Mouse (Mus musculus) ZHBTc4 (cell line): ENCODE measurements around the gene Fggy.

Experiments used
- DNase-seq: peaks from one replicate; pipeline ENCODE4 v3.0.0-alpha.2; 2011; ENCODE audit warnings: low read depth, low spot score

The Fggy gene

DNA sequence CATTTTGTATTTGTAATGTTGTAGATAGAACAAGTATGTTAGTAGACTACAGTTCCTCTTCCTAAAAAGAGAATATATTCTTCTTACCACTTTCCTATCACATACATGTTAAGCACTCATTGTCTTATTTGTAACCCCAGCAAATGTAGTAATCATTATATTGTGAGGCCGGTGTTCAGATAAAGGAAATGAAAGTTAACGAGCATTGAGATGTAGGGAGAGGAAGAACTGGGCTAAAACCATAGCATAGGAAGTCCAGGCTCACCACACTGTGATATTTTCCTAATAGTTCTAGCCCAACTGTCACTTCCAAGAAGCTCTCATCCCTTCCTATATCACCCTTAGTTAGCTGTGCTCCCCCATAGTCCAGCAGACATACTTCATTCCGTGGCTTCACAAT, 218.3 kb downstream of the Fggy start:
- DNase-seq, result no peak

DNA sequence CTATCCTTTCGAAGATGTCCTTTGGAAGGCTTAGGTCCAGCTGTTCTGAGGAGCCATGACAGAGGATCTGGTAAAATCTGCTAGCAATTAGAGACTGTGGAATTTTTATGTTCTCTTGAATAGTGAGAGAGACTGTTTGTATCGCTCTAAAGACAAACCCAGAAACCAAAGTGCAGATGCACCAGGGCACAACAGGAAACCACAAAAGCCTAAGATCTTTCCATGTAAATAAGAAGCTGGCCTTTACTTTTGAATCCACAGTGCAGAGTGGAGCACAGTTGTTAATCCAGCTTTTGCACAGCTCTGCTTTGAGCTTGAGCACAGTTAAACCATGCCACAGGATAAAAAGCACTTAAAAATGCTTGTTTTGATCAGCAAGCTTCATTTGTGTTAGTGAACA, 220.5 kb downstream of the Fggy start:
- DNase-seq, result no peak

DNA sequence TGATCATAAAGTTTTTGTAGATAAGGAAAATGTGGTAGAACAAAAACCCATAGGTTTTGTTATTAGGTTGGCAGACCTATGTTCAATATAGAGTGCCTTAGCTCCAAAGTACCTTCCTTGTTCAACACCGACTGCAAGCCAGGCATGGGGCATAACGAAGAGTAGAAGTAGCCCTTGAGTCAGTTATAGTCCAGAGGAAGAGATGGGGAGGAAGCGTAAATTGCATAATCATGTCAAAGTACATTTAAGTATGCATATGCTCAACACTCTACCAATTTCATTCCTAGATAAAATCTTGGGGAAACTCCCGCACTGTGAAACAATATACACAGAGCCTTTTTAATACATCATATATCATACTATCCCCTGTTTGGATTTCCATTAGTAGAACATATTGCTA, 221.2 kb downstream of the Fggy start:
- no peak for DNase-seq

DNA sequence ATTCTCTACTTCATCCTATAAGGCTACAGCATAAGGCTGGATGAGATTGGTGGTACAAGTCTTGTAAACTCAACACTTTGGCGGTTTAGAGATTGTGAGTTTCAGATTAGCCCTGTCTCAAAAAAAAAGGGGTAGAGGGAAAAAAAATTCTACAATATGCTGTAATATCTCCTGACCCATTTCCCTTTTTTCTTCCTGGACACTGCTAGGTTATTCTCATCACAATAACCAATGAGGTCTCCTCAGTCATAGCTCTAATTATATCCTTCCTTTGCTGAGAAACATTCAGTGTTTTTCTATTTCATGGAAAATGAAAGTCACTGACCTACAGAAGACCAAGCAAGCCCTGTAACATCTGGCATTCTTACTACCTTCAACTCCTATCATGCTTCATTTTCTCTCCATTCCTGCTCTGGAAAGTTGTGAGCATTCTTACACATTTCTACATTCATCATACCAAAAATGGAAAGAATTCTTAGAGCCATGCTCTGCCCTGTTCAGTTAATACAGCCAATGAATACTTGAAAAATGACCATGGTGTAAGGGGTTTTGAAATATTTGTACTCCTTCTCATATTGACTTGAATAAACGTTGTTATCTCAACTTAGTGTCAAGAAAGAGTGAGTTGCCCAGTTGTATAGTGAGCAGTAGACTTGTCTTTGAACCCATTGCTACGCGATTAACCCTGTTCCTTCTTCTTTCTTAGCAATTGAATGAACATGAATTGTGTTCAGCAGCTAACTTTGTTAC, 227.0 kb downstream of the Fggy start:
- DNase-seq, result no peak

DNA sequence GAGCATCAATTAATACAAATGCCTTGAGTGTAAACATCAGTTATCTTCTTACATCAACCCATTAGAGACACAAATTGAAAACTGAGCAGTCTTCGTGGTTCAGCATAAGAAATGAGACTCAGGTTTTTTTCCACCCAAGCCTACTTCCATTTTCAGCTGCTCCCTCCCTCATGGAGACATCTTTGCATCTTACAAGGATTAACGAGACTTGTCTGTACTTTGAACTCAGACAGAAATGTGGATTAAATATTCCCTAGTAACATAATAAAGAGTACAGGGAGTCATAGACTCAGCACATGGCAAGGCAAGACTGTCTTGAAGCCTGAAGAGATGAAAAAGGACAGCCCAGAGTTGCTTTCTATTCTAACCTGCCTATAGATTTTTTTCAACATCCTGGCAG, 230.3 kb downstream of the Fggy start:
- peak; percentile 16 for DNase-seq

DNA sequence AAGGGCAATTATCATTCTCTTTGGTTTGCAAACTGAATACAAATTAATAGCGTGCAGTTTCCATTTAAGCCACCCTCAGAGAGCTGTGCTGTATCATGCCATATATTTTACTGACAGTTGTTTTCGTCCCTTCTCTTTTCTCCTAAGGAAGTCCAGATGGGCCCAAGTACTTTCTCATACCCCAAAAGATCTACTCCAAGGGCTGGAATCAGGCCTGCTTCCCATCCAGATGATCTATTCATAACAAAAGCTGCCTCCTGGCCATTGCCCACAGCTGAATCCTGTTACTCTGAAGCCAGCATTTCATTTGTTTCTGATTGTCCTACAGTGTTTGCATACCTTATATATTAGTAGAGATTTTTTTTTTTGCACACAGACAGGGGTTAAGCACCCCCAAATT, 231.6 kb downstream of the Fggy start:
- DNase-seq, result no peak

DNA sequence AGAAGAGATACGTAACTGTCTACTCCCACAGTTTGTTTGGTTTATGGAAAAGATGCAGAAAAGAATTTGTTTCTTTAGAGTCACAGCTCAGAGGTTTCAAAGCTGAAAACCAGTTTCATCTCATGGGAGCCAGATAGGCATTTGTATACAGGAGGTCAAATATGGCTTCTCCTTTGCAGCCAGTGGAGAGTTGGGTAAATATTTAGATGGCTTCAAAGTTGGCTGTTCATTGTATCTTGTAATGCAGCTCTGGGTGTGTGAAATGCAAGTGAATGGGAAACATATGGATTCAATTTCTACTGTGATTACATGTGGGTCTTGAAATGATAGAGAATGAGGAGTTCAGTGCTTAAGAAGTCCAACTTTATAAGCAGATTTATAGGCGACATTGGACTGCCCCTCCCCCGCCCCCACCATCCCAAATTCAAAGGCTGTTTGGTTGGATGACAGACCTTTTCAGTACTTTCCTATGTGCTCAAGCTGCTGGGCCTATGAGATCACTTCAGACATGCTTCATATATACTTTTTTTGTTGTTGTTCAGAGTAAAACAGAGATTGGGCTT, 234.7 kb downstream of the Fggy start:
- DNase-seq, result no peak

DNA sequence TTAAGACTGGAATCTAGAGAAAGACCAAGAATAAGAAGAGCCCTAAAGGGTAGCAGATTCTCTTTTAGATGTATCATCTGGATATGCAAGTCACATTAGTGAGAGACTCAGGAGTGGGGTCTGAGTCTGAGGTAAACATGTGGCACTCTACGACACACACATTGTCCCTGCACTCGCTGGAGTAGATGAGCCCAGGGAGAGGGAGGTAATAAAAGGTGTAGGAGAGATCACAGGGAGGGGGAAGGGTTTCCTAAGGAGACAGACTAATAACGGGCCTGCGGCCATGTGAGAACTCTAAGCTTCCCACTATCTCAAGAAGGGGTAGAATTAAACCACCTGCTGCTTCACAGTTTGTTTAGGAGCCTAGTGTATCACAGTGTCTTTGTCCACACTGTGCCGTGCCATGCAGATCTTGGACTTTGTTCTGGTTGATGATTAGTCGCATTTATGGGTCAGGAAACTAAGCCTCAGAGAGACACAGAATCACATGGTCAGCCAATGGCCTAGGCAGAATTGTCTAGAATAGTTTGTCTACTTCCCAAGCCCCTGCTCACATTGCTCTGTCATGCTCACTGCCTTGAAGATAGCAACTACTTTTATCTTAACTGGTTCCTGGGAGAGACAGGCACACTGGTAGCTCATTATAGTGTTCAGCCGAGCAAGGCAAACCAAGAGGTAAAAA, 236.5 kb downstream of the Fggy start:
- DNase-seq, result no peak

DNA sequence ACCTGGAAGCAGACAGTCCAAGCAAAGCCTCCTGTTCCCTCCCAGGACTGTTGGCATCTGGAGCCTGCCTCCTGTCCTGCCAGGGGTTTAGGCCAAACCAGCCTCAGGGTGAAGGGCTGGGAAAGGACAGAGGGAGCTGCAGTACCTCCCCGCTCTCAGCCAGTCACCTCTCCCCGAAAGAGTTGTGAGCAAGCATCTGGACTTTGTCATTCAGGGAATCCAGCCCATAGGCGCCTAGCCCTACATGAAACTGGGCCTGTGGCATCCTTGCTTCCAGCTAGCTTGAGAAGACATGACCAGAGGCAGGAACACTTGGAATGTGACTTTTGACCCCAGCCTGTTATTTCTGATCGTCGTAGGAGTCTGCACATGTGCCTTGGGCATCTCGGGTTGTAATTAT, 237.3 kb downstream of the Fggy start:
- DNase-seq, result no peak

DNA sequence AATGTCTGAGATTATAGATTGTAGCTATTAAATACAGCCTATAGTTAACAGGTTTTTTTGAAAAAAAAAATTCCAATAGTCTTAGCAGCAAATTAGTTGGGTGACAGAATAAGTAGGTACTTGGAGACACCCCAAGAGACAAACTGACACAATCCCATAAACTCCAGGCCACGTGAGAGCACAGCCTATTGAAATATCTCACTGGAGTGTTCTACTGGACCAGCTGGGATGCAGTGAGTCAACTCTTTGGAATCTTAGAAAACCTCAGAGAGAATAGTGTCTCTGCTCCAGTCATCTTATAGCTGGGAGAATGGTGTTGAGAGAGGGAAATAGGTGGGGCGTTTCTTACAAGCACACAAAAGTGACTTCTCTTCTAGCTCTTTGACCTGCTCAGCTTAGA, 238.0 kb downstream of the Fggy start:
- DNase-seq, result no peak

DNA sequence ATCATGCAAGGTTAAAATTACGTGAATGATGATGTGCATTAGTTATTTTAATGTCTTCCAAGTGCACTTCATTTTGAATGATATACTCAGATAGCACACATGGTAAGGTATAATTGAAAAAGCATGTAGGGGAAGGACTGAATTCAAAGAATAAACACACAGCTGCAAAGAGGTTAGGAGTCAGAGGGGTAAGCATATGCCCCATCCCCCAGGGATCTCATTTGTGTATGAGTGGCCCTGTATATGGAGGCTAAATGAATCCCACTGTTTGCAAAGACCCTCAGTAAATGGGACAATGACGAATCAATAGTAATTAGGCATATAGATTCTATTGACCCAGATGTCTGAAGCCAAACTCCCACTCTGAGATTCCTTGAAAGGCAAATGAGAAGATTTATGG, 262.3 kb downstream of the Fggy start:
- no peak for DNase-seq

DNA sequence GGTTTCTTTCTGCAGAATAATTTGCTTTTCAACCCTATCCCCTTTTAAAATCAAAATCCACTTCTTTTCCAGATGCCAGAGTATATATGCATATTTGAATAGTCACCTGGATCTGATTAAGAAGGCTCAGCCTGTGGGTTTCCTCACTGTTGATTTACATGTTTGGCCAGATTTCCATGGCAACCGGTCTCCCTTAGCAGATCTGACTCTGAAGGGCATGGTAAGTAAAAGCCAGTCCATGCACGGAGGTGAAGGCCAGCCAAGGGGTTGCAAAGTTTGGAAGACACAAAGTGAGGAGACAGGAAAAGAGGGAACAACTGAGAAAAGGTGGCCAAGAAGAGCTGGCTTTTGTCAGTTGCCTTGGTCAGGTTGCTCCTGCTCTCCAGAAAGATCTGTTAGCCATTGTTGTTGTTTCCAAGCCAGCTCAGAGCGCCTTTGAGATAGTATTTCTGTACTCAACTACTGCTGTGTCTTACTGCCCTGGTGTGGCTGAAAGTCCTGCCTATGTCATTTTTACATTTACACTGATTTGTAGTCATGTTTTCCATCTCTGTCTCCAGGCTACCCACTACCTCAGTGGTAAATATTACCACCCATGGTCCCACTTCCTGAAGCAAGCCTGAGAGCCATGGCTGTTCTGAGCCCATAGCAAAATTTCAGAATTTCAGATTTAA, 264.7 kb downstream of the Fggy start:
- no peak for DNase-seq

DNA sequence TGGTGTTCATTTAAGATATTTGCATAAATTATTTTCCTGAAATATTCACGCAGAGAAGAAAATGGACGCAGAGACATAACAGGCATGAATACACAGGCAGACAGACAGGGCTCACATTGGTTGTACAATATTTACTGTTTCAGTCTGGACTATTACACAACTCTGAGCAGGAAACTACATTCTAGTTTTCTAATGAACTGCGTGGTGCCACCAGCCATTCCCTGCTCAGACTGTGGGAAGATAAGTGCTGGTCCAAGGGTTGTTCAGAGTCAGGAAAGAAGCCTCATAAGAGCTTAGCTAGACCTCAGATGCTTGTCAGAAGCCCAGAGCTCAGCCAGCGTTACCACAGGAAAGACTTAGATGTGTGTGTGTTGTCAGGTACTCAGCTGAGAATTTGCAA, 270.9 kb downstream of the Fggy start:
- DNase-seq, result no peak

DNA sequence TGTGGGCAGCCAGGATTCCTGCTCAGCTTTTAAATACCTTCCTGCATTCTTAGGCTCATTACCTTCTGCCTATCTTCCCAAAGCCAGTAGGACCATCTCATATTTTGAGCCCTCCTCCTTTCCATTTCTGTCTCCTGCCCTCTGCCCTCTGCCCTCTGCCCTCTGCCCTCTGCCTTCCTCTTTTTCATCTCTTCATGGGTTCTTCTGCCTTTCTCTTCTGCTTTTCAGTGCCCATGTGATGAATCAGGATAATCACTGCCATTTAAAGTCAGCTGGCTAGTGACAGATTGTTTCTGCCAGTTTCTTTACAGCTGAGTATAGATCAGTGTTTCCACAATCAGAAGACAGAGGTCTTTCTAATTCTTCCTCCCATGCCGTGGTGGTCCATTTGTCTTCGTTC, 273.0 kb downstream of the Fggy start:
- DNase-seq, result no peak

DNA sequence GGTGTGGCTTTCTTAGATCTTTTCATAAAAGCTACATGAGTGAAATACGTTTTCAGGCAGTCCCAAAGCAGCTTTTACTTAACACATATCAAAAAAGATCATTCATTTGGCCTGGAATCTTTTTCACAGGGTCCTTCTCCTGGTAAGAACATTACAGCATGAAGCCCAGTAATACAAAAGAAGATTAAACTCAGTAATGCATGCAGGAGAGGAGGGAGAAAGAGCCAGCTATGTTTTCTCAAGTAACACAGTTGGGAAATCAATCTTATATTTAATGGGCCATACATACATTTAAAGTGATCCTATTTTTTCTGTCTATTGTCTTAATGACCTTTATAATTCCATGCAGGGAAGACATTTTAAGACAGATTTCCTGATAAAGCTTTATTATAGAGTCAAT, 282.6 kb downstream of the Fggy start:
- no peak for DNase-seq

DNA sequence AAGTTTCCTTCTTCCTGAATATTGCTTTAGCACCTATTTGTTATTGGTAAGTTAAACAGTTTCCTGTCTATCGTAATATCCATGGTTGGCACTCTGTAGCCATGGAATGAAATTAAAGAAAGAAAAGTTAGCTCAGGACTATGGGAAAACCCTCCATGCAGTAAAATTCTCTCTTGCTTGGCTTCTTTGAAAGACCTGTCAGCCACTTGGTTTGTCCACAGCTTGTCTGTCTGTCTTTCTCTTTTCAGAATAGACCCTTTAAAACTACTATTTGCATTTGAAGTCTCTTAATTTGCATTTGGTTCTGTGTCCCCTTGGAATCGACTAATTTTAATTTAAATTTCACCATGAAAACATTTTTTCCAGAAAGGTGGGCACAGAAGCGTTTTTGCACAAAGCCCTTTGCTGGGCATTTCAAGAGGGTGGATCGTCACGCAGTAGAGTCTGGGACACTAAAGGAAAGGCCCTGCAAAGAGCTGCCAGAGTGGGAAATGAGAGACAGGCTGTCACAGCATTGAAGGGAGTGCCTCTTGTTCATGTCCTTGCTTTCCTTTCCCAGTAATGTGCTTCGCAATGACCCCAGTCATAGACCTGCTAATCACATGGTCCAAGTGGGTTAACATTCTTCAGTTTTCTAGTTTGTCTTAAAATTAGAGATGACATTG, 283.2 kb downstream of the Fggy start:
- no peak for DNase-seq

DNA sequence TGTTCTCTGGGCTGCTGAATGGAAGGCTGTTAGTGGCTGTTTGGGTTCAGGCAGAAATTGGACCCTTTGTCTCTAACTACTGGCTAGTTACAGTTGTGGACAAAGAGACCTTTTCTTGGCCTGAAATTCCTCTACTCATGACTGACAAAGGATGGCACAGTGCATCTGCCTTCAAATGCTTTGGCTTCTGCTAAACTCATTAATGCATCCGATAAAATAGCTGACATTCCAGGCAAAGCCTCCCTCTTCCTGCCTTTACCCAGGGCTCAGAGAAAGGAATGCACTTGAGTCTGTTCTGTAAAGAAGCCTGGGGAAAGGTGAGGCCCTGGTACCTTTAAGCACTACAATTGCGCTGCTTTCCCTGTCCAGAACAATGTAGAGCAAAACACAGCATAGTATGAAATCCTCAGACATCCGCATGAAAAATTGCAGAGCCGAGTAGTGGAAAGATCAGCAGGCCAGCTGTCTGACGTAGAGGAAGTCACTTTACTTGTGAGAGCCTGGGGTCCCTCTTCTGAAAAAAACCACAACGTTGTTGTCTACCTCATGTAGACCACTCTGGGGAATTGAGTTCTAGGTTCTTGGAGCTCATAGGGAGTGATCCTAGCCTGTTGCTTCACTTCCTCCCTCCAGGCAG, 288.8 kb downstream of the Fggy start:
- DNase-seq, result peak; percentile 63

DNA sequence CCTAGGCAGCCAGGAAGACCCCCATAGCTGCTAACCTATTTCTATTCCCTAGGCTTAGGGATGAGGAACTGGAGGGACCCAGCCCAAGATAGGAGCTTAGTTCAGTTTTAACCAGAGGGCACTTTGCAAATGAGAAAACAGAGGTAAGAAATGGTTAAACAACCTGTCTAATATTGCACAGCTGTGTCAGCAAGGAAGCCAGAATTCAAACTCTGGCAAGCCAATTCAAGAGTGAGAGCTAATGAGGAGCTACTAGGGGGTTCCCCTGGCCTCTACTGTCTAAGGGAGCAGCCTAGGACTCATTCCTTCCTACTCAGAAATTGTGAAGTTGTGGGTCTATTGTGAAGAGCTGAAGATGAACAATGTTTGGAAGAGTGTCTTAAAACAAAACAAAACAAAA, 289.9 kb downstream of the Fggy start:
- no peak for DNase-seq

DNA sequence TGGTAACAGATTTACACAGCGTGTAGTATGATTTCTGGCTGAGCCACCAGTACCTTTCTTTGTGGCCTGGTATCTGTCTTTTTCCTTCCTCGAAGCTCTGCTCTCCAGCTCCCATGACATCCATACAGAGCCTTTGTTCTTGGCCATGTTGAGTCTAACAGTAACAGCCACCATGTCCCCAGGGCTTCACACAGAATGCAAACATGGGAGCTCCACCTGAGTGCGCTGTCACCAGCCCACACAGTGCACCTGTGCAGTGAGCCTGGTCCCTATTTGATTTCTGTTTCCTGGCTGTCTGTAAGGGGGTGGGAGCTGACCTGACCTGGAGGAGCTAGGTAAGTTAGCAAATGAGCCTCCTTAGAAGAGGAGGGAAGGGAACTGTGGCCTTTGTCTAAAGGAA, 290.4 kb downstream of the Fggy start:
- no peak for DNase-seq

DNA sequence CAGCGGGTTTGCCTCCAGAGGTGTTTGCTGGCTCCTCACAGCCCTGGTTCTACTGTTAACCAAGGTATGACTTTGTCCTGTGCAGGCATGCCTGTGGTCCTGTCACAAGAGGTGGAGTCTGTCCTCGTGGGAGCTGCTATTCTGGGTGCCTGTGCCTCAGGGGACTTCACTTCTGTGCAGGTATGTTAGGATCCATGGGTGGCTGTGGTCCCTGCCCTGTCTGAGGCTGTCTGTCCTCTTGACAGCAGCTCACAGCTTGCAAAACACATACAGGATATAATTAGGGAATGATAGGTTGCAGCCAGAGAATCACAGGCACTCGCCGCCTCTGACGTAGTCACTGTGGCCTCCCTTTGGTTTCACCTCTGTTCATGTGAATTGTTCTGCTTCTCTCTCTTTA, 292.2 kb downstream of the Fggy start:
- DNase-seq, result no peak

DNA sequence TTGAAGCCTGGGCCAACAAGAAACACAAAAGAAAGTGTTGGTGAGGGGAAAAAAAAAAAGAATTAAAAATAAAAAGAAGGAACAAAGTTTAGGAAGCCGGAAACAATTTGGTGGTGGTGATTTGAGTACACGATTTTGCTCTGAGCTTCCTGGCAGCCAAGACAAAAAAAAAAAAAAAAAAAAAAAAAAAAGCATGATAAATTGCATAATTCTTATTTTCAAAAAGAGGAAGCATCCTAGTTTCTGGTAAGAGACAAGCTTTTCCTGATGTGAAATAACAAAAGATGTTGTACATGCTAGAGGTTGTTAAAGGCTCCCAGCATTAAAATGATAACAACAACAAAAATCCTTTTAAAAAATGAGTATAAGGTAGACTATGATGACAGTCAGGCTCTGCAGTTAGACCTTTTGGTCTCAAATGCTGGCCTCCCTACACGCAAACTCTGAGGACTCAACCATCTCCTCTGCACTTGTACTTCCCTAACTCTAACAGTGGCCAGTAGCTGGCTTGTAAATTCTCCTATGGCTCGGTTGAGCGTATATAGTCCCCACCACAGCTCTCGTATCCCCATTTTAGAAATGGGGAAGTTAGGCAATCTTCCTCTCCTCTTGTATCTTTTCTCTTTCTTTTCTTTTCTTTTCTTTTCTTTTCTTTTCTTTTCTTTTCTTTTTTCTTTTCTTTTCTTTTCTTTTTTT, 292.9 kb downstream of the Fggy start:
- DNase-seq, result no peak
